Comparison of ENCODE assay signal across 27 mouse cellular contexts in genomic region chr15:13030641-13031040, GRCm38 (mm10).
"Had no signal": no experiment of that assay in that cellular context is flagged by ENCODE, and none has a peak within 500 bp of the region (broad histone marks: within the 10 kb centered on the region; RNA-seq: fewer than 3 reads in every experiment).

No protein-coding gene starts in this region.

- ATAC-seq: hindbrain, embryonic 16.5 days; inflammation-experienced regulatory T-cells, adult 6 months; intestine, embryonic 15.5 days; intestine, postnatal 0 days had no signal

- DNase-seq: gastrocnemius, adult 2 months; gastrocnemius, postnatal 10 days; gastrocnemius, postnatal 25 days; heart, adult 18-20 months; heart, postnatal 10 days; heart, postnatal 4 days; kidney, adult 18-20 months; kidney, adult 8-10 months; kidney, postnatal 10 days; kidney, postnatal 25 days; kidney, postnatal 4 days; liver; liver, embryonic 13.5 days had no signal

- H3K4me3 ChIP-seq: gastrocnemius, adult 2 months; heart, embryonic 10.5 days; heart, embryonic 12.5 days; hindbrain, embryonic 10.5 days; hindbrain, embryonic 12.5 days; intestine, embryonic 15.5 days; layer of hippocampus, adult 2 months; limb, embryonic 10.5 days; limb, embryonic 12.5 days; liver, embryonic 13.5 days; liver, embryonic 15.5 days had no signal

- H3K4me2 ChIP-seq: heart, embryonic 12.5 days; hindbrain, embryonic 12.5 days; hindbrain, embryonic 14.5 days; intestine, embryonic 15.5 days; limb, embryonic 12.5 days; liver, embryonic 11.5 days; liver, embryonic 13.5 days; liver, embryonic 15.5 days had no signal

- H3K27me3 ChIP-seq: heart, embryonic 12.5 days; hindbrain, embryonic 12.5 days; intestine, embryonic 15.5 days; limb, embryonic 12.5 days; liver, embryonic 13.5 days; liver, embryonic 15.5 days had no signal

- H3K4me1 ChIP-seq: heart, embryonic 10.5 days; hindbrain, embryonic 10.5 days; hindbrain, embryonic 12.5 days; intestine, embryonic 15.5 days; limb, embryonic 12.5 days; liver, embryonic 13.5 days; liver, embryonic 15.5 days had no signal

- H3K27ac ChIP-seq: gastrocnemius, adult 2 months; heart, embryonic 10.5 days; hindbrain, embryonic 10.5 days; hindbrain, embryonic 12.5 days; hindbrain, embryonic 14.5 days; intestine, embryonic 15.5 days; layer of hippocampus, adult 2 months; limb, embryonic 10.5 days; limb, embryonic 12.5 days; liver, embryonic 13.5 days; liver, embryonic 15.5 days had no signal

- H3K9ac ChIP-seq: heart, embryonic 12.5 days; hindbrain, embryonic 12.5 days; hindbrain, embryonic 14.5 days; intestine, embryonic 15.5 days; limb, embryonic 12.5 days; liver, embryonic 13.5 days; liver, embryonic 15.5 days had no signal

- H3K9me3 ChIP-seq: heart, embryonic 10.5 days; heart, embryonic 12.5 days; hindbrain, embryonic 10.5 days; hindbrain, embryonic 12.5 days; intestine, embryonic 15.5 days; limb, embryonic 10.5 days; limb, embryonic 12.5 days; liver, embryonic 13.5 days; liver, embryonic 15.5 days had no signal

- H3K36me3 ChIP-seq: heart, embryonic 10.5 days; heart, embryonic 12.5 days; intestine, embryonic 15.5 days; limb, embryonic 10.5 days; limb, embryonic 12.5 days; liver, embryonic 13.5 days; liver, embryonic 15.5 days had no signal
